Mouse (Mus musculus) intestine, postnatal 0 days (tissue): ENCODE measurements around the gene Chil3. TPM values are rescaled to one million over a fixed set of nuclear protein-coding genes. Genes with fewer than 3 reads are reported as not detected.
"Not testable (repeated sequence)": the region's sequence is repeated elsewhere in the genome, so short reads cannot be mapped to it uniquely, and the experiment has no call there.

Source experiments
- ATAC-seq: fragments of 200-750 bp; cut with Nextera tagmentation; 2 replicates; pipeline ENCODE4 v1.8.0; 2017; ENCODE audit warnings: mild to moderate bottlenecking, moderate TSS enrichment, moderate library complexity
- H3K27ac ChIP-seq: fragments of 300-500 bp; sonication (generic); 2 replicates; pipeline ENCODE4 v1.5.1; 2014; ENCODE audit warnings: mild to moderate bottlenecking, low read depth, low read length, moderate library complexity
- H3K27me3 ChIP-seq: fragments of 300-500 bp; sonication (generic); replicated peaks from 2 replicates; pipeline ENCODE4 v1.6.1; 2014; ENCODE audit warnings: low read length, mixed read lengths; ENCODE audit not compliant: control insufficient read depth, insufficient read depth
- H3K36me3 ChIP-seq: fragments of 300-500 bp; sonication (generic); 2 replicates; pipeline ENCODE4 v1.6.1; 2014; ENCODE audit warnings: mild to moderate bottlenecking, moderate library complexity; ENCODE audit not compliant: control insufficient read depth, insufficient read depth
- H3K4me1 ChIP-seq: fragments of 300-500 bp; sonication (generic); replicated peaks from 2 replicates; pipeline ENCODE4 v1.6.1; 2014; ENCODE audit warnings: antibody characterized with exemption, low read length, mixed read lengths; ENCODE audit not compliant: control insufficient read depth, insufficient read depth
- H3K4me2 ChIP-seq: fragments of 300-500 bp; sonication (generic); replicated peaks from 2 replicates; pipeline ENCODE4 v1.6.1; 2014; ENCODE audit warnings: low read depth, mild to moderate bottlenecking, moderate library complexity
- H3K4me3 ChIP-seq: fragments of 300-500 bp; sonication (generic); 2 replicates; pipeline ENCODE4 v1.5.1; 2014; ENCODE audit warnings: low read depth, low read length
- H3K9ac ChIP-seq: fragments of 300-500 bp; sonication (generic); 2 replicates; pipeline ENCODE4 v1.6.1; 2014; ENCODE audit warnings: mild to moderate bottlenecking, low read depth, low read length
- H3K9me3 ChIP-seq: fragments of 300-500 bp; sonication (generic); 2 replicates; pipeline ENCODE4 v1.6.1; 2016; ENCODE audit warnings: mixed run types; ENCODE audit not compliant: control insufficient read depth
- CTCF ChIP-seq: sonication (generic); IDR thresholded peaks from 2 replicates; pipeline ENCODE4 v1.5.1; 2016; ENCODE audit warnings: low read depth, mild to moderate bottlenecking, control low read depth, antibody characterized with exemption, moderate library complexity
- WGBS: fragments of 180-500 bp; shearing (Covaris S2); extraction: QIAGEN DNeasy Blood & Tissue Kit; methylation state at CpG from one replicate; pipeline ENCODE4 v1.1.7; 2014; 5-methylcytosine and 5-hydroxymethylcytosine counted together
- polyA plus RNA-seq: library from polyadenylated mRNA; unstranded; fragments of >200 nt; fragmentation: Nextera tagmentation; extraction: Ambion mirVana; gene quantifications from 2 replicates; pipeline ENCODE4 v1.2.1, GENCODE M21; 2015

The Chil3 gene
- polyA plus RNA-seq, 1 experiment from 2014 or later: 0.13 TPM

GRCm38 (mm10) chr3:106177509-106178189 lies 10.3 kb upstream of the Chil3 start:
- no peaks in the 10 kb centered on the region for H3K36me3 ChIP-seq
- H3K4me2 ChIP-seq: no peak overlapping the region
- no peak overlapping the region for H3K4me3 ChIP-seq
- H3K27me3 ChIP-seq: no peaks in the 10 kb centered on the region
- WGBS: 84% methylated on average over 13 of the region's 13 CpGs
- no peak overlapping the region for H3K9ac ChIP-seq
- H3K4me1 ChIP-seq: no peaks in the 10 kb centered on the region
- TF ChIP-seq CTCF: no peak
- no peak for ATAC-seq
- no peaks in the 10 kb centered on the region for H3K9me3 ChIP-seq
- no peak overlapping the region for H3K27ac ChIP-seq

- H3K9ac ChIP-seq, ATAC-seq, H3K27ac ChIP-seq, H3K27me3 ChIP-seq, H3K4me1 ChIP-seq, H3K4me2 ChIP-seq, H3K9me3 ChIP-seq, H3K4me3 ChIP-seq, H3K36me3 ChIP-seq: not testable (repeated sequence)
- 56% methylated on average over 2 of the region's 2 CpGs for WGBS
Observed at GRCm38 (mm10) chr3:106174971-106175370, 7.6 kb upstream of the Chil3 start.

GRCm38 (mm10) chr3:106172506-106172905 lies 5.1 kb upstream of the Chil3 start:
- H3K4me3 ChIP-seq, H3K4me1 ChIP-seq, H3K4me2 ChIP-seq, ATAC-seq, H3K27ac ChIP-seq, H3K36me3 ChIP-seq, H3K9ac ChIP-seq, H3K27me3 ChIP-seq, H3K9me3 ChIP-seq: not testable (repeated sequence)
- WGBS: 69% methylated on average over 2 of the region's 2 CpGs

GRCm38 (mm10) chr3:106171135-106171731 lies 3.9 kb upstream of the Chil3 start:
- H3K4me3 ChIP-seq: no peak overlapping the region
- no peak overlapping the region for H3K9ac ChIP-seq
- no peaks in the 10 kb centered on the region for H3K36me3 ChIP-seq
- H3K4me1 ChIP-seq: no peaks in the 10 kb centered on the region
- no peak overlapping the region for H3K4me2 ChIP-seq
- TF ChIP-seq CTCF: no peak
- no peak overlapping the region for H3K27ac ChIP-seq
- no peak for ATAC-seq
- no peaks in the 10 kb centered on the region for H3K27me3 ChIP-seq
- H3K9me3 ChIP-seq: 0 out of 2 replicates have a peak, but pooled peaks cover 4% of the 10 kb centered on the region
- 83% methylated on average over 1 of the region's 1 CpGs for WGBS

- Histone ChIP-seq H3K9me3 (0 out of 2 replicates have a peak, but pooled peaks cover 4% of the 10 kb centered on the region), H3K4me2 (no peak overlapping the region), H3K9ac (no peak overlapping the region), H3K36me3 (no peaks in the 10 kb centered on the region), H3K27ac (no peak overlapping the region), H3K4me1 (no peaks in the 10 kb centered on the region), H3K27me3 (no peaks in the 10 kb centered on the region), H3K4me3 (no peak overlapping the region)
- no peak for ATAC-seq
- TF ChIP-seq CTCF: no peak
- 50% methylated on average over 1 of the region's 1 CpGs for WGBS
Observed at GRCm38 (mm10) chr3:106170522-106171053, 3.2 kb upstream of the Chil3 start.

- Histone ChIP-seq H3K27me3 (no peaks in the 10 kb centered on the region), H3K4me1 (no peaks in the 10 kb centered on the region), H3K9me3 (no peaks in the 10 kb centered on the region), H3K36me3 (no peaks in the 10 kb centered on the region), H3K9ac (no peak overlapping the region), H3K4me3 (no peak overlapping the region), H3K27ac (no peak overlapping the region), H3K4me2 (no peak overlapping the region)
- TF ChIP-seq CTCF: no peak
- ATAC-seq: no peak
- WGBS: 83% methylated on average over 2 of the region's 2 CpGs
Observed at GRCm38 (mm10) chr3:106154413-106154812, 13.0 kb downstream of the Chil3 start.
